Mouse (Mus musculus): ENCODE results near the gene Fermt2.

The Fermt2 gene

GRCm38 (mm10) chr14:45463599-45463998 is 66.3 kb downstream of the Fermt2 start:
- DNase-seq (ENCODE audit: low read depth) = no peak

GRCm38 (mm10) chr14:45462875-45463475 is 66.9 kb downstream of the Fermt2 start:
- no peak for DNase-seq (ENCODE audit: low read depth)

- DNase-seq (ENCODE audit: low read depth) = no peak
Measured at GRCm38 (mm10) chr14:45462374-45462773, 67.5 kb downstream of the Fermt2 start.

- DNase-seq (ENCODE audit: low read depth) = no peak
Measured at GRCm38 (mm10) chr14:45461945-45462344, 68.0 kb downstream of the Fermt2 start.

GRCm38 (mm10) chr14:45460491-45460890 is 69.4 kb downstream of the Fermt2 start:
- no peak for DNase-seq (ENCODE audit: low read depth)

- no peak for DNase-seq (ENCODE audit: low read depth)
Measured at GRCm38 (mm10) chr14:45459877-45460276, 70.0 kb downstream of the Fermt2 start.

- DNase-seq (ENCODE audit: low read depth) = no peak
Measured at GRCm38 (mm10) chr14:45457003-45457402, 72.9 kb downstream of the Fermt2 start.

GRCm38 (mm10) chr14:45456502-45456846 is 73.4 kb downstream of the Fermt2 start:
- DNase-seq (ENCODE audit: low read depth) = no peak

GRCm38 (mm10) chr14:45455651-45456501 is 74.0 kb downstream of the Fermt2 start:
- DNase-seq (ENCODE audit: low read depth) = no peak

GRCm38 (mm10) chr14:45453538-45454233 is 76.2 kb downstream of the Fermt2 start:
- no peak for DNase-seq (ENCODE audit: low read depth)

- DNase-seq (ENCODE audit: low read depth) = no peak
Measured at GRCm38 (mm10) chr14:45452861-45453512, 76.9 kb downstream of the Fermt2 start.

GRCm38 (mm10) chr14:45452148-45452547 is 77.8 kb downstream of the Fermt2 start:
- DNase-seq (ENCODE audit: low read depth) = no peak

GRCm38 (mm10) chr14:45451090-45451489 is 78.8 kb downstream of the Fermt2 start:
- DNase-seq (ENCODE audit: low read depth) = no peak

GRCm38 (mm10) chr14:45446777-45447176 is 83.1 kb downstream of the Fermt2 start:
- DNase-seq (ENCODE audit: low read depth) = no peak

- DNase-seq (ENCODE audit: low read depth) = no peak
Measured at GRCm38 (mm10) chr14:45445445-45445844, 84.5 kb downstream of the Fermt2 start.

- DNase-seq (ENCODE audit: low read depth) = no peak
Measured at GRCm38 (mm10) chr14:45444870-45445269, 85.0 kb downstream of the Fermt2 start.

GRCm38 (mm10) chr14:45442781-45443560 is 86.9 kb downstream of the Fermt2 start:
- DNase-seq (ENCODE audit: low read depth) = no peak

- no peak for DNase-seq (ENCODE audit: low read depth)
Measured at GRCm38 (mm10) chr14:45441291-45441690, 88.6 kb downstream of the Fermt2 start.

- no peak for DNase-seq (ENCODE audit: low read depth)
Measured at GRCm38 (mm10) chr14:45439387-45439786, 90.5 kb downstream of the Fermt2 start.

- DNase-seq (ENCODE audit: low read depth) = no peak
Measured at GRCm38 (mm10) chr14:45438931-45439275, 91.0 kb downstream of the Fermt2 start.

GRCm38 (mm10) chr14:45438250-45438930 is 91.5 kb downstream of the Fermt2 start:
- DNase-seq (ENCODE audit: low read depth) = no peak

Data from induced T-regulatory cell, adult 2 months (primary cell).